Mouse (Mus musculus): ENCODE data around the gene Mgea5.
"Not testable (repeated sequence)": the region's sequence is repeated elsewhere in the genome, so short reads cannot be mapped to it uniquely, and the experiment has no call there.

The Mgea5 gene

DNA sequence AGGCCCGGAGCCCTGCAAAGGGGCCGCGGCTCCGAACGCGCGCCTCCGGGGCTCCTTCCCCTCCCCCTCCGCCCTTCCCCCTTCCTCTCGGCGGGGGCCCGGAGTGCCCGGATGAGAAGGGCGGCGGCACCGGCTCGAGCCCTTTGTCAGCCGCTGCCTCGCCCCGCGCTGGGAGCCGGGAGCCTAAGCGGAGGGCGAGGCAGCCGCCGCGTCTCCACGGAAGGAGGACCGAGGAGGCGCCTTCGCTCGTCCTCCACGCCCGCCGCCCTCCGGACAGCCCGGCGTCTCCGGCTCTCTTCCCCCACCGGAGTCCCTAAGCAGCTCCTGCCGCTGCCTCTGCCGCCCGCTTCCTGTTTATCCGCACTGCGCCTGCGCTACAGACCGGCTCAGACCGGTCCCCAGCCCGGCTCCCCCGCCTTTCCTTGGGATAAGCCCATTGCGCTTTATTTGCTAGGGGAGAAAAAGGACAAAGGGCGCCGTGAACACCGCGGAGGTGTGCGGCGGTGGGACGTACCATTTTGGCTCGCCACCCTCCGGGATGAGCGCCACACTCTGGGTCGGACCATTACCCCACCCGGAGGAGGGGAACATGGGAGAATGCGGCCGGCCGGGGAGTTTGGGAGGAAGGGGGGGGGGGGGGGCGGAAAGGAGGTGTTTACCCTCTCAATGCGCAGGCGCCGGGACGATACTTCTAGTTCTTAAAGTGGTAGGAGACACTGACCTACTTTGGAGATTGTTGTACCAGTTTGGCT lies at the start of gene Mgea5:
Gene Mgea5, minus strand, starts transcription at position 657 of the 752 bp plus-strand sequence.
- peak; percentile 98 for DNase-seq

DNA sequence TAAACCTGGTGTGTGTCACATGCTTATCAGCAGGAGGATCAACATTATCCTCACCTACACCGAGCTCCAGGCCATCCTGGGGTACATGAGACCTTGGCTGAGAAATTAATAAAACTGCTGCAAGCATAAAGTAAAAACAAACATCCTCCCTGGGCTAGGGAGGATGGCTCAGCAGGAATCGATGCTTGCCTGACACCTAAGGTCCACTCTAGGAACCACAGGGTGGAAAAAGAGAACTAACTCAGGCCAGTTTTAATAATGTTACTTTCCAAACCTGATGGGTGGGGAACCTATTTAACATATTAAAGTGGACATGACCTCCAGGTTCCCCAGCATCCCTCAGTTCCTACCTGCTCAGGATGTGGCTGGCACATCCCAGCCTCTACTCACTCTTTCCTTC lies 47.0 kb upstream of the Mgea5 start:
- DNase-seq: no peak

GRCm38 (mm10) chr19:45827736-45828135 lies 44.1 kb upstream of the Mgea5 start:
- no peak for DNase-seq

DNA sequence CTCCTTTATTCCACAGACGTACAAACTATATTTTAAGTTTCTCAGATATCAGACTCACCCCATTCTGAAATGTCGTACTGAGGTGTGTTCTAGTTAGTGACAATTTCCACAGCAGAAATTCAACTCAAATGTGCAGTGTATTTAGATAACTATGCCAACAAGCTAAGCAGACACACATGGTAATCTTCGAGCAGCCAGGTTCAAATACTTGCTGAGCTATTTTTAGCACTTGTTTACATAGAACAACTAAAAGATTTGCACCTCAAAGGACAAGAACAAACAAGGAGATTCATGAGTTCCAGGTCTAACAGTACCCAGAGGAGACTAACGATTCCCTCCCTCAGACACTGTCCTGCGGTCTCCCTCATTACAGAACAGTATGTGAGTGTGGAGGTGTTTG lies 43.5 kb upstream of the Mgea5 start:
- DNase-seq: no peak

DNA sequence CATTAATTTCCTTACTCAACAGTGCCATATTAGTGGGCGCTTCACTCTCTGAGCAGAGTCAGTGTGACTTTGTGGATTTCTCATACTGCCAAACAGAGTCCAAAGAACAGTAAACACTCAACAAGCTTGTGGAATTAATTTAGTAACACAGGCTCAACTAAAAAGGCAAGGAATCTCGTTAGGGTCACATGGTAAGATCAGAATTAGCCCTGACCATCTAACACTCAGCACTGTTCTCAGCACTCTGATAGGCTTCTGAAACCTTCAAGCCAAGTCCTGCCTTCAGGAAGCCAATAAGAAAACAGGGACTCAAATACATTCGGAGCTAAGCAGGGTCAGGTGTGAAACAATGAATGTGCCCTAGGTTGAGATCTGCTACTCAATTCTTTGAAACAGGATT lies 42.5 kb upstream of the Mgea5 start:
- no peak for DNase-seq

GRCm38 (mm10) chr19:45821832-45822231 lies 38.2 kb upstream of the Mgea5 start:
- DNase-seq: no peak

GRCm38 (mm10) chr19:45817816-45818490 lies 34.3 kb upstream of the Mgea5 start:
- DNase-seq: no peak

DNA sequence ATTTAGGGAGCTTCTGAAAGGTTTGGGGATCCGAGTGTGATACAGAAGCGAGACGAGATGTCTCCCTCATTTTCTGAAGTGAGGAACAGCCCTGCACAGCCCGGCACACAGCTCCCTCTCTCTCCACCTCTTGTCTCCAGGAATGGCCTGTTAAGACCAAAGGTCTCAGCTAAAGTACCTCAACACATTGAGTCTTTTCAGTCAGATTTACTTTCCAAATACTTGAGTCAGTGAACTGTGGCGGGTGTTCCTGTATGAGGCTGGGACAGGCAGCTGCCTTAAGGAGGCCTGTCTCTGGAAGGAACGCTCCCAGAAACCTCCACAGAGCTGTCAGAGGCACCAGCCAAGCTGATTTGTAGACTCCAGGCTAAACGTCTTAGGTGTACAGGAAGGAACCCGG lies 33.1 kb upstream of the Mgea5 start:
- peak; percentile 58 for DNase-seq

GRCm38 (mm10) chr19:45815831-45816405 lies 32.3 kb upstream of the Mgea5 start, which contains the start of gene Kcnip2:
Gene Kcnip2 (minus strand): TSS chr19:45816061.
- peak; percentile 42 for DNase-seq

DNA sequence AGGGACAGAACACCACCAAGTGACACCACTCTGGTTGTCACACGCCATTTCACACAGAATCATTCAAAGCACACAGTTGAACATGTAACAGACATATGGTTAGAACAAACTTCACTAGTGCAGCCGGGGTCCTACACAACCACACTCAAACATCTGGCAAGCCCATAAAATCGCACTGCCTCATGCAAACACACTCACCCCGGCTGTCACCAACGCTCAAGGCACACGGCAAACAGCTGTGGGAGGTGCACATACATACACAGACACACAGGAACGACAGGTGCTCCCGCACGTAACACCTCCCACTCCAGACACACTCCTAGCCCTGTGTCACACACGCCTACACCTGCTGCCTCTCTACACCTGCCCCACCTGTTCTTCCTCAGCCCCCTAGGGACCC lies 31.5 kb upstream of the Mgea5 start:
- no peak for DNase-seq

GRCm38 (mm10) chr19:45813801-45814200 lies 30.2 kb upstream of the Mgea5 start:
- DNase-seq: no peak

DNA sequence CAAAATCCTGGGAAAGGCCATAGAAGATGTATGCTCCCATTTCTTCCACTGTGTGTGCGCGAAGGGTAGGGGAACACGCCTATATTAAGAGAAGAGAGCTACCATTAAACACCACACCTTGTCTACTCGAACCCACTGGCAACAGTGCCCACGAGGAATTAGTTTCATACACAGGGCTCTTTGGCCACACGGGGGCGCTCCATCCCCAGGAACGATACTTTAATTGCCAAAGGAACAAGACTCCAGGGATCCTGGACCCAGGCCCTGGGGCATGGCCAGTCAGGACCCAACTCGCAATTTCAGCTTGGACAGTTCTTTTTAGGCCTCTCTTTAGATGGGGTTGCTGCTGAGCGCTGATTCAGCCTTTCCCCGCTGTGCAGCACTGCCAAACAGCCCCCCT lies 29.6 kb upstream of the Mgea5 start:
- DNase-seq: peak; percentile 90

DNA sequence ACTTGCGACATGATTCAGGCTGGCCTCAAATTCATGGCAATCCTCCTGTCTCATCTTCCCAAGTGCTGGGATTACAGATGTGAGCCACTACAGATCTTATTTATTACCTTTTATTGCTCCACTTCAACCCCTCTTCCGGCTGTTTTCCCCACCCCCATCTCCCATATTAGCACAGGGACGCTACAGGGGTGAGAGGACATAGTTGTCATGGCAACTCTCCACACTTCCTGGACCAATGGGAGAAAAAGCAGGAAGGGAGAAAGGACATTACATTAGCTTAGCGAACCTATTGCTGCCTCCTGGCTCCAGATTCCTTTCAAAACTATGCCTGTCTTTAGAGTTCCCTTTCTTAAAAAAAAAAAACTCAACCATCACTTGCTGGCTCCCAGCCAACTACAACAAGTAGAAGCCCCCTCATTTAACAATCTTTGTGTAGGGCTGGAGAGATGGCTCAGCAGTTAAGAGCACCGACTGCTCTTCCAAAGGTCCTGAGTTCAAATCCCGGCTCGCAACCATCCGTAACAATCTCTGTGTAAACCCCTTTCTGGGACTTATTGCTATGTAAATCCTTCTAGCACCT lies 29.1 kb upstream of the Mgea5 start:
- DNase-seq: no peak

GRCm38 (mm10) chr19:45812115-45812514 lies 28.5 kb upstream of the Mgea5 start:
- peak; percentile 71 for DNase-seq

GRCm38 (mm10) chr19:45811028-45811674 lies 27.5 kb upstream of the Mgea5 start:
- DNase-seq: no peak

DNA sequence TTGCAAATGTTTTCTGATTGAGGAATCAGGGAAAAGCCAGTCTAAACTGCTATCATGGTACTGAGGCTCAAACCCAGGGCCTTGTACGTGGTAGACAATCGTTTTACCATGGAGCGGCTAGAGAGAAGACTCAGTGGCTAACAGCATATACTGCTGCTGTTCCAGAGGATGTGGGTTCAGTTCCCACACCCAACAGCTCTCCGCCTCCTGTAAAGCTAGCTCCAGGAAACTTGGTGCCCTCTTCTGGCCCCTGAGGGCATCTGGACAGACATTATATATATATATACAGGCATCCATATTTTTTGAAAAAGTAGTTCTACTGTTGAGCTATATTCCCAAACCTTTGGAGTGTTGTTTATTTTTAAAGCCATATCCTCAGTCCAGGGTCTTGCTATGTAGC lies 24.1 kb upstream of the Mgea5 start:
- DNase-seq: no peak

- not testable (repeated sequence) for DNase-seq
These were observed 22.2 kb upstream of the Mgea5 start for GRCm38 (mm10) chr19:45805817-45806216.

GRCm38 (mm10) chr19:45804593-45805368 lies 21.1 kb upstream of the Mgea5 start:
- DNase-seq: no peak

DNA sequence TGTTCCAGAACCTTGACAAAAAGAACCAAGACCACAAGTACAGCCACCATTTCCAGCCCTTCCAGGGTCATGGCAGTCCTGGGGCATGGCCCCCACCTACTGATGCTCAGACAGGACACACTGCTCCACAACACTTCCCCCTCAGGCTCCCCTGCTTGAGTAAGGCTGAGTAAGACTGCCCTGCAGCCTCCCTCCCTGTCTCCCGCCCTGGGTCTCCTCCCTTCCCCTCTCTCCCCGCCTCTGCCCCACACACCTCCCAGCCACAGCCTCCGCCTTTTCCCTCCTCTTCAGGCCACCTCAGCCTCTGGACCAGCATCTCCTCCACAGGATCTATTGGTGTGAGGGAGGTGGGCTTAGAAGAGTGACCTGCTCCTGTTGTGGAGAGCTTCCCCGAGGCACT lies 19.8 kb upstream of the Mgea5 start:
- DNase-seq: no peak

DNA sequence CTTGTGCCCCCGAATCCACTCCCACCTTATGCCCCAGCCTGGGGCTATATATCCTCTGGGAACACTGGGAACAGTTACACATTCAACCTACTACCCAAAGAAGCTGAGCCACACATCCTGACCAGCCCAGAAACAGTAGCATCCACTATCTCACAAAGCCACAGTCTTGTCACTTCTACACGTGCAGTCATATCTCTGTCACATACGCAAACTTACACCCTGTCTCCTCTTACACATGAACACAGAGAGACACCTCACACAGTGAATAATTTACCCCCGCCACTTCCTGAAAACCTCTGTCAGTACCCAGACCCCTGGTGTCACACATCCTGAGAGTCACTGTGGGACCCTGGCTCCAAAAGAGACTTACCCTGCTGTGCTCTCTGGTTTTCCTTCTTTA lies 19.1 kb upstream of the Mgea5 start:
- DNase-seq: no peak

- no peak for DNase-seq
These were observed 13.2 kb upstream of the Mgea5 start for GRCm38 (mm10) chr19:45796879-45797278.

DNA sequence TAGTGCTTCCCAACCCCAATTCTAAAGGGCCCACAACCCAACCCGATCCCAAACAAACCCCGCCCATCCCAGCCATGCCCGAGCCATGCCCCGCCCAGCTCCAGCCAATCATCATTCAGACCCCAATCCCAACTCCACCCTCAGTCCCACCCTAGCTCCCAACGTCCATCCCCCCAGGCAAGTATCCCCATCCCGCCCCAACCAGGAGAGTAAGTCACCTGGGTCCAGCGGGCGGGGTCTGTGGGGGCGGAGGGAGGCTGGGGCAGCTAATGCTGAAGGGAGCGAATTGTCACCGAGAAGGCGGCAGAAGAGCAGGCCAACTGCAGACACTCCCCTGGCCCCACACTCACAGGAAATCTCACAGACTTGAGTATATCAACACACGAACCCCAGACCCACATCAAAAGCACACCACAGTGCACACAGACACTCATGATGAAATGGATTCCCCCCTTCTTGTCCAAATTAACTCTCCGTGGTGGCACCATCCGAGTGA lies 12.5 kb upstream of the Mgea5 start:
- no peak for DNase-seq
